ENCODE assay signal across 24 mouse cellular contexts in genomic region chr2:22679944-22680343, GRCm38 (mm10). TPM values are rescaled to one million over a fixed set of nuclear protein-coding genes. Genes with fewer than 3 reads are reported as not detected.
A peak's percentile ranks its signal among the peaks of the same experiment; 100 is the strongest.
DNase-seq lines count a peak whose midpoint lies in the region; ATAC-seq lines count a peak whose summit lies in the region.
"Had no signal": no experiment of that assay in that cellular context is flagged by ENCODE, and none has a peak within 500 bp of the region (broad histone marks: within the 10 kb centered on the region; RNA-seq: fewer than 3 reads in every experiment).

No protein-coding gene starts in this region.

- no peaks in the 10 kb centered on the region for H3K9me3 ChIP-seq in midbrain, embryonic 13.5 days
- H3K9me3 ChIP-seq: embryonic facial prominence, embryonic 10.5 days; limb, embryonic 13.5 days; liver, embryonic 13.5 days; midbrain, embryonic 12.5 days had no signal

- no peak overlapping the region for H3K9ac ChIP-seq in midbrain, embryonic 13.5 days (replicated peaks)
- H3K9ac ChIP-seq: limb, embryonic 13.5 days; liver, embryonic 13.5 days; lung, embryonic 14.5 days; midbrain, embryonic 12.5 days had no signal

- H3K4me2 ChIP-seq in midbrain, embryonic 13.5 days (replicated peaks), result no peak overlapping the region
- H3K4me2 ChIP-seq: limb, embryonic 13.5 days; liver, embryonic 13.5 days; lung, embryonic 14.5 days; midbrain, embryonic 12.5 days had no signal

- ATAC-seq in midbrain, embryonic 13.5 days, result no peak
- ATAC-seq: hindbrain, postnatal 0 days; intestine, postnatal 0 days had no signal

- H3K4me3 ChIP-seq in midbrain, embryonic 13.5 days (replicated peaks), result no peak overlapping the region
- H3K4me3 ChIP-seq: embryonic facial prominence, embryonic 10.5 days; limb, embryonic 13.5 days; liver, embryonic 13.5 days; midbrain, embryonic 12.5 days had no signal

- intact Hi-C loops in heart, postnatal 10 days (cut with DNase I), result no loop called here
- intact Hi-C loops in heart, postnatal 36 days (cut with DNase I), result no loop called here

- WGBS in midbrain, embryonic 13.5 days, result 53% methylated on average over 4 of the region's 4 CpGs

- no peak overlapping the region for H3K27ac ChIP-seq in midbrain, embryonic 13.5 days
- H3K27ac ChIP-seq: embryonic facial prominence, embryonic 10.5 days; hindbrain, postnatal 0 days; limb, embryonic 13.5 days; liver, embryonic 13.5 days; midbrain, embryonic 12.5 days had no signal

- H3K27me3 ChIP-seq in midbrain, embryonic 13.5 days, result no peaks in the 10 kb centered on the region
- H3K27me3 ChIP-seq: limb, embryonic 13.5 days; liver, embryonic 13.5 days; midbrain, embryonic 12.5 days had no signal

- H3K36me3 ChIP-seq in midbrain, embryonic 13.5 days, result peaks cover 10% of the 10 kb centered on the region; the same call in 1 of the 2 replicates
- H3K36me3 ChIP-seq: embryonic facial prominence, embryonic 10.5 days; limb, embryonic 13.5 days; liver, embryonic 13.5 days; midbrain, embryonic 12.5 days had no signal

- no peaks in the 10 kb centered on the region; the same call in 1 of the 2 replicates for H3K4me1 ChIP-seq in midbrain, embryonic 13.5 days (replicated peaks)
- H3K4me1 ChIP-seq: embryonic facial prominence, embryonic 10.5 days; limb, embryonic 13.5 days; liver, embryonic 13.5 days; midbrain, embryonic 12.5 days had no signal

- peak; percentile 52 for DNase-seq in adrenal gland, adult 2 months
- no peak for DNase-seq in adrenal gland, postnatal 14 days
- peak; percentile 1 to 5 for DNase-seq in heart, postnatal 10 days
- no peak for DNase-seq in heart, postnatal 36 days
- peak; percentile 88 for DNase-seq in Muller cell, postnatal 12 days (ENCODE audit: inconsistent ontology term)
- peak; percentile 14 for DNase-seq in induced T-regulatory cell, adult 2 months (ENCODE audit: low read depth)
- no peak for DNase-seq in kidney, postnatal 25 days
- DNase-seq: cerebellum, adult 18-20 months; kidney, postnatal 36 days; liver, embryonic 13.5 days; lung, embryonic 14.5 days; thymus, postnatal 36 days had no signal

RNA-seq across cellular contexts. Expression of gene Gad2, which starts 57.9 kb away (rescaled TPM):
- total RNA-seq in adrenal gland, adult 2 months (2021), result not detected
- not detected in 2 replicates for polyA plus RNA-seq in adrenal gland, adult 2 months (2012; rRNA removed)
- total RNA-seq in adrenal gland, postnatal 14 days (2021), result 0.08 TPM in 1 of 2 replicates, not detected in the other
- total RNA-seq in heart, postnatal 10 days (2021), result under 1 TPM in 1 of 2 experiments, not detected in 1; 0.14 TPM
- total RNA-seq in heart, postnatal 36 days (2021), result not detected
- polyA plus RNA-seq in midbrain, embryonic 13.5 days (2015; fragmentation: Nextera tagmentation; extraction: Ambion mirVana), result 84.0 and 90.6 TPM in 2 replicates
- total RNA-seq: common myeloid progenitor, adult 5-6 weeks; megakaryocyte, adult 5-6 weeks; monocyte, adult 5-6 weeks had no signal
- polyA plus RNA-seq: gonadal fat pad, adult 2 months; intestine, postnatal 0 days; kidney, embryonic 14.5 days; spleen, adult 2 months had no signal

Comparison
In these comparisons a context has a peak if more than half of its experiments do, and no peak if none do; other contexts are left out.
1. DNase-seq: peak in adrenal gland, adult 2 months (single experiment), heart, postnatal 10 days (2 of 2), Muller cell, postnatal 12 days (single experiment) and induced T-regulatory cell, adult 2 months (single experiment); none in adrenal gland, postnatal 14 days (single experiment), heart, postnatal 36 days (0 of 2) and kidney, postnatal 25 days (0 of 2).